Mouse (Mus musculus): ENCODE data around the gene Trmt112. TPM values are rescaled to one million over a fixed set of nuclear protein-coding genes. Genes with fewer than 3 reads are reported as not detected.

Trmt112 gene
- total and polyA plus RNA-seq, 3 experiments: 32.0 to 67.9 (median 38.5) TPM

- 52% methylated on average over 4 of the region's 4 CpGs for WGBS
- TF ChIP-seq EP300 (IDR thresholded peaks at IDR 0.05; ENCODE audit: insufficient read depth, low read depth, low read length): no peak
- TF ChIP-seq CTCF (IDR thresholded peaks at IDR 0.05): no peak
- TF ChIP-seq POLR2A (IDR thresholded peaks at IDR 0.05; ENCODE audit: insufficient read depth, low read depth, low read length): no peak
- Histone ChIP-seq H3K9ac (ENCODE audit: low read depth, low read length) (no peak overlapping the region), H3K4me1 (ENCODE audit: control insufficient read depth, insufficient read depth, low read length) (peaks cover 4% of the 10 kb centered on the region), H3K79me2 (replicated peaks; ENCODE audit: control insufficient read depth, insufficient read depth, low read length) (no peaks in the 10 kb centered on the region), H3K27me3 (ENCODE audit: control insufficient read depth, insufficient read depth, low read length) (no peaks in the 10 kb centered on the region), H3K36me3 (ENCODE audit: control insufficient read depth, insufficient read depth, low read length) (no peaks in the 10 kb centered on the region), H3K4me3 (no peak overlapping the region), H3K27ac (no peak overlapping the region)
- intact Hi-C loops (cut with DNase I): no loop called here
- no peak for DNase-seq
Observed at GRCm38 (mm10) chr19:6915276-6915675, 5.8 kb downstream of the Trmt112 start.

DNA sequence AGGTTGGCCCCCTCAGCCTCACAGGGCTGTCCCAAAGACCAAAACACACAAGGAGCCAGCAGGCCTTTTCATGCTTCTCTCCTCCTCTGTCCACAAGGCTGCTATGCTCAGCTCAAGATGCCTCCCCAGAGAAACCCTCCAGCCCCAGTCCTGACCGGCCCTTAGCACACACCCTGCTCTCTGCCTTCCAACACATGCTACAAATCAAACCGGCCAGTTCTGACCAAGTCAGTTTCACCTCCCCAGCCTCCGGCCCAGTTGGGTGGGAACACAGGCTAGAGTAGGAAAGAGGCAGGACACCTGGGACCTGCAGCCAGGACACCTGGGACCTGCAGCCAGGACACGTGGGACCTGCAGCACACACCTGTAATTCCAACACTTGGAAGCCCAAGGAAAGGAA, 7.0 kb downstream of the Trmt112 start:
- 61% methylated on average over 4 of the region's 4 CpGs for WGBS
- H3K9ac ChIP-seq (ENCODE audit: low read depth, low read length): no peak overlapping the region

GRCm38 (mm10) chr19:6918321-6918720, 8.8 kb downstream of the Trmt112 start:
- TF ChIP-seq CTCF (IDR thresholded peaks at IDR 0.05) (no peak), POLR2A (IDR thresholded peaks at IDR 0.05; ENCODE audit: insufficient read depth, low read depth, low read length) (no peak), EP300 (IDR thresholded peaks at IDR 0.05; ENCODE audit: insufficient read depth, low read depth, low read length) (no peak)
- no peak overlapping the region for H3K27ac ChIP-seq
- no peak for DNase-seq
- no peak overlapping the region for H3K9ac ChIP-seq (ENCODE audit: low read depth, low read length)
- H3K4me3 ChIP-seq: no peak overlapping the region
- intact Hi-C loops (cut with DNase I): no loop called here
- peaks cover 7% of the 10 kb centered on the region for H3K4me1 ChIP-seq (ENCODE audit: control insufficient read depth, insufficient read depth, low read length)
- H3K27me3 ChIP-seq (ENCODE audit: control insufficient read depth, insufficient read depth, low read length): no peaks in the 10 kb centered on the region
- no peaks in the 10 kb centered on the region for H3K36me3 ChIP-seq (ENCODE audit: control insufficient read depth, insufficient read depth, low read length)
- 80% methylated on average over 4 of the region's 4 CpGs for WGBS
- no peaks in the 10 kb centered on the region for H3K79me2 ChIP-seq (replicated peaks; ENCODE audit: control insufficient read depth, insufficient read depth, low read length)

More for the DNA sequence above, 7.0 kb downstream of the Trmt112 start:
- TF ChIP-seq CTCF (IDR thresholded peaks at IDR 0.05) (no peak), POLR2A (IDR thresholded peaks at IDR 0.05; ENCODE audit: insufficient read depth, low read depth, low read length) (no peak), EP300 (IDR thresholded peaks at IDR 0.05; ENCODE audit: insufficient read depth, low read depth, low read length) (no peak)
- no peak for DNase-seq
- intact Hi-C loops (cut with DNase I): no loop called here
- Histone ChIP-seq H3K27me3 (ENCODE audit: control insufficient read depth, insufficient read depth, low read length) (no peaks in the 10 kb centered on the region), H3K4me1 (ENCODE audit: control insufficient read depth, insufficient read depth, low read length) (peaks cover 3% of the 10 kb centered on the region; the same call in 1 of the 2 replicates), H3K4me3 (no peak overlapping the region), H3K36me3 (ENCODE audit: control insufficient read depth, insufficient read depth, low read length) (no peaks in the 10 kb centered on the region), H3K27ac (no peak overlapping the region), H3K79me2 (replicated peaks; ENCODE audit: control insufficient read depth, insufficient read depth, low read length) (no peaks in the 10 kb centered on the region)

- TF ChIP-seq POLR2A (IDR thresholded peaks at IDR 0.05; ENCODE audit: insufficient read depth, low read depth, low read length) (no peak), EP300 (IDR thresholded peaks at IDR 0.05; ENCODE audit: insufficient read depth, low read depth, low read length) (no peak), CTCF (IDR thresholded peaks at IDR 0.05) (no peak)
- H3K36me3 ChIP-seq (ENCODE audit: control insufficient read depth, insufficient read depth, low read length): no peaks in the 10 kb centered on the region
- intact Hi-C loops (cut with DNase I): no loop called here
- no peaks in the 10 kb centered on the region for H3K79me2 ChIP-seq (replicated peaks; ENCODE audit: control insufficient read depth, insufficient read depth, low read length)
- no peak overlapping the region for H3K27ac ChIP-seq
- 0 out of 2 replicates have a peak overlapping the region, but pooled peaks have one; percentile 25 for H3K9ac ChIP-seq (ENCODE audit: low read depth, low read length)
- peaks cover 7% of the 10 kb centered on the region for H3K4me1 ChIP-seq (ENCODE audit: control insufficient read depth, insufficient read depth, low read length)
- no peak for DNase-seq
- H3K4me3 ChIP-seq: no peak overlapping the region
- H3K27me3 ChIP-seq (ENCODE audit: control insufficient read depth, insufficient read depth, low read length): no peaks in the 10 kb centered on the region
Observed at GRCm38 (mm10) chr19:6919431-6919830, 9.9 kb downstream of the Trmt112 start.

GRCm38 (mm10) chr19:6919876-6920740, 10.6 kb downstream of the Trmt112 start:
- TF ChIP-seq POLR2A (IDR thresholded peaks at IDR 0.05; ENCODE audit: insufficient read depth, low read depth, low read length) (no peak), CTCF (IDR thresholded peaks at IDR 0.05) (no peak), EP300 (IDR thresholded peaks at IDR 0.05; ENCODE audit: insufficient read depth, low read depth, low read length) (no peak)
- H3K79me2 ChIP-seq (replicated peaks; ENCODE audit: control insufficient read depth, insufficient read depth, low read length): no peaks in the 10 kb centered on the region
- no peaks in the 10 kb centered on the region for H3K36me3 ChIP-seq (ENCODE audit: control insufficient read depth, insufficient read depth, low read length)
- 38% methylated on average over 8 of the region's 8 CpGs for WGBS
- H3K4me1 ChIP-seq (ENCODE audit: control insufficient read depth, insufficient read depth, low read length): peaks cover 10% of the 10 kb centered on the region
- H3K27me3 ChIP-seq (ENCODE audit: control insufficient read depth, insufficient read depth, low read length): 0 out of 2 replicates have a peak, but pooled peaks cover 2% of the 10 kb centered on the region
- peak overlapping the region; percentile 84 for H3K4me3 ChIP-seq
- H3K27ac ChIP-seq: no peak overlapping the region; the same call in 1 of the 2 replicates
- DNase-seq: peak; percentile 61 to 68
- intact Hi-C loops (cut with DNase I): loop anchor here (1.0 kb wide), 1 partner anchor 11 kb away; the partner anchor contains the start of gene Trmt112
- H3K9ac ChIP-seq (ENCODE audit: low read depth, low read length): peak overlapping the region; percentile 84

All from heart, adult 2 months (tissue).